Mouse (Mus musculus) CH12.LX (cell line): ENCODE data around the gene Serpinf2. TPM values are rescaled to one million over a fixed set of nuclear protein-coding genes. Genes with fewer than 3 reads are reported as not detected.

Experiments
- DNase-seq: peaks from one replicate; pipeline ENCODE4 v3.0.0-alpha.2; 2013; ENCODE audit errors: extremely low read depth
- H3K27ac ChIP-seq: 2 replicates; pipeline ENCODE4 v1.5.1; 2012; ENCODE audit warnings: low read depth, mild to moderate bottlenecking, control low read depth, moderate library complexity; ENCODE audit not compliant: insufficient read depth
- H3K27me3 ChIP-seq: replicated peaks from 2 replicates; pipeline ENCODE3; 2012; ENCODE audit warnings: inconsistent platforms
- H3K36me3 ChIP-seq, 2 experiments: replicated peaks in 1 of 2; 2 replicates each; pipeline versions ENCODE3 to v1.6.1; 2012; ENCODE audit warnings: inconsistent platforms in 1 of 2, low read length in 1 of 2, mild to moderate bottlenecking in 1 of 2, mixed read lengths in 1 of 2, moderate library complexity in 1 of 2; ENCODE audit not compliant: control insufficient read depth in 1 of 2, insufficient read depth in 1 of 2
- H3K4me1 ChIP-seq, 2 experiments: 2 replicates each; pipeline ENCODE4 v1.6.1; 2012; ENCODE audit warnings: inconsistent platforms in 1 of 2, moderate library complexity in 1 of 2; ENCODE audit not compliant: insufficient read depth in 2 of 2, control insufficient read depth in 1 of 2
- H3K4me2 ChIP-seq: 2 replicates; pipeline ENCODE4 v1.6.1; 2012; ENCODE audit warnings: low read depth, mild to moderate bottlenecking, control low read depth; ENCODE audit not compliant: poor library complexity, insufficient read depth, severe bottlenecking
- H3K4me3 ChIP-seq, 3 experiments: fragments of 150-350 bp in 1 of 3; sonication (generic) in 1 of 3; replicated peaks in 1 of 3; 2 replicates each; pipeline versions ENCODE3 to v1.5.1; 2011 to 2012; ENCODE audit warnings: low read depth in 2 of 3, low read length in 2 of 3, mild to moderate bottlenecking in 2 of 3, moderate library complexity in 2 of 3, control low read depth in 1 of 3, improper control_type of control experiment in 1 of 3, inconsistent platforms in 1 of 3, mixed read lengths in 1 of 3; ENCODE audit not compliant: poor library complexity in 1 of 3
- H3K79me2 ChIP-seq: replicated peaks from 2 replicates; pipeline ENCODE4 v1.6.1; 2012; ENCODE audit warnings: mild to moderate bottlenecking, moderate library complexity; ENCODE audit not compliant: control insufficient read depth, poor library complexity, insufficient read depth, severe bottlenecking; ENCODE audit errors: extremely low read depth
- H3K9ac ChIP-seq: 2 replicates; pipeline ENCODE4 v1.6.1; 2012; ENCODE audit warnings: low read depth, mild to moderate bottlenecking, control low read depth, moderate library complexity; ENCODE audit not compliant: insufficient read depth
- H3K9me3 ChIP-seq: replicated peaks from 2 replicates; pipeline ENCODE3; 2012; ENCODE audit warnings: low read length, inconsistent platforms, mixed read lengths
- CTCF ChIP-seq, 2 experiments: IDR thresholded peaks in 1 of 2; conservative IDR thresholded peaks in 1 of 2; 2 replicates each; pipeline ENCODE4 v1.5.1; 2011 to 2012; ENCODE audit warnings: low read depth in 2 of 2, low read length in 2 of 2, improper control_type of control experiment in 1 of 2, inconsistent platforms in 1 of 2, mild to moderate bottlenecking in 1 of 2, moderate library complexity in 1 of 2
- ETS1 ChIP-seq: conservative IDR thresholded peaks from 2 replicates; pipeline ENCODE4 v1.6.1; 2012; ENCODE audit warnings: low read depth, mild to moderate bottlenecking, inconsistent platforms, low read length, improper control_type of control experiment, moderate library complexity
- GABPA ChIP-seq: IDR thresholded peaks from 2 replicates; pipeline ENCODE4 v1.6.1; 2012; ENCODE audit warnings: low read depth, low read length, improper control_type of control experiment, inconsistent platforms; ENCODE audit not compliant: insufficient replicate concordance
- JUN ChIP-seq: IDR thresholded peaks from 2 replicates; pipeline ENCODE4 v1.6.1; 2011; ENCODE audit warnings: low read depth, mild to moderate bottlenecking, low read length, improper control_type of control experiment, moderate library complexity; ENCODE audit not compliant: insufficient read depth
- MEF2A ChIP-seq: IDR thresholded peaks from 2 replicates; pipeline ENCODE4 v1.6.1; 2014; ENCODE audit warnings: low read depth, mild to moderate bottlenecking, inconsistent platforms, low read length, improper control_type of control experiment, borderline replicate concordance
- MYC ChIP-seq: IDR thresholded peaks from 2 replicates; pipeline ENCODE4 v1.6.1; 2011; ENCODE audit warnings: low read depth, mild to moderate bottlenecking, improper control_type of control experiment, low read length
- NELFE ChIP-seq: IDR thresholded peaks from 2 replicates; pipeline ENCODE4 v1.6.1; 2011; ENCODE audit warnings: low read depth, low read length, improper control_type of control experiment
- PAX5 ChIP-seq: IDR thresholded peaks from 2 replicates; pipeline ENCODE4 v1.6.1; 2012; ENCODE audit warnings: low read length, inconsistent platforms, mixed read lengths
- POLR2A ChIP-seq: IDR thresholded peaks from 2 replicates; pipeline ENCODE4 v1.6.1; 2011; ENCODE audit warnings: low read depth, mild to moderate bottlenecking, improper control_type of control experiment, low read length
- POLR2AphosphoS2 ChIP-seq: IDR thresholded peaks from 2 replicates; pipeline ENCODE4 v1.6.1; 2011; ENCODE audit warnings: low read depth, low read length, improper control_type of control experiment
- SMC3 ChIP-seq: IDR thresholded peaks from 2 replicates; pipeline ENCODE4 v1.6.1; 2011; ENCODE audit warnings: low read depth, low read length, improper control_type of control experiment
- TCF12 ChIP-seq: IDR thresholded peaks from 2 replicates; pipeline ENCODE4 v1.6.1; 2014; ENCODE audit warnings: low read depth, mild to moderate bottlenecking, inconsistent platforms, low read length, improper control_type of control experiment
- ZKSCAN1 ChIP-seq: IDR thresholded peaks from 2 replicates; pipeline ENCODE4 v1.6.1; 2012; ENCODE audit warnings: low read depth, inconsistent platforms, low read length, improper control_type of control experiment, borderline replicate concordance
- dilution Hi-C: fragments of 300-500 bp; cut with MboI; formaldehyde crosslinking; loops from 2 replicates; pipeline ENCODE4 v1.14.3; 2020; ENCODE audit warnings: low sequenced_read_pairs; ENCODE audit not compliant: extremely low pct_unique_long_range_greater_than_20kb, extremely low pct_ligation_motif_present
- in situ Hi-C: fragments of 300-500 bp; cut with MboI; formaldehyde crosslinking; loops from 3 replicates; pipeline ENCODE4 v1.14.3; 2019; ENCODE audit warnings: low sequenced_read_pairs, low pct_ligation_motif_present, low pct_unique_long_range_greater_than_20kb, mixed read lengths
- polyA plus RNA-seq: library from polyadenylated mRNA; unstranded; fragments of >175 nt; gene quantifications from 2 replicates; pipeline ENCODE4 v1.2.1, GENCODE M21; 2012; ENCODE audit warnings: low read depth; ENCODE audit not compliant: insufficient read length
- total RNA-seq, 2 experiments: library from RNA; depleted of rRNA; stranded (reverse); fragments of 300-350 nt in 1 of 2; fragments of >200 nt in 1 of 2; gene quantifications; 2 replicates each; pipeline ENCODE4 v1.2.3; 2012 to 2014

The Serpinf2 gene
- total and polyA plus RNA-seq, 3 experiments, result 0.08 to 0.26 TPM; not detected in 1

- Histone ChIP-seq H3K9me3 (peaks cover 2% of the 10 kb centered on the region), H3K36me3 (peaks cover 30 to 44% of the 10 kb centered on the region in 2 experiments), H3K27me3 (no peaks in the 10 kb centered on the region), H3K4me2 (no peak overlapping the region), H3K4me3 (no peak overlapping the region), H3K4me1 (peaks cover 8 to 17% of the 10 kb centered on the region in 2 experiments; a peak in 3 of 4 replicates), H3K9ac (no peak overlapping the region), H3K27ac (no peak overlapping the region), H3K79me2 (no peaks in the 10 kb centered on the region)
- dilution Hi-C loops, result no loop called here
- no peak for TF ChIP-seq GABPA
- no peak for TF ChIP-seq POLR2A
- TF ChIP-seq PAX5, result no peak
- in situ Hi-C loops, result no loop called here
- DNase-seq, result no peak
Observed at GRCm38 (mm10) chr11:75439951-75440350, 560 bp upstream of the Serpinf2 start.

- Histone ChIP-seq H3K27ac (no peak overlapping the region), H3K36me3 (peaks cover 18 to 32% of the 10 kb centered on the region in 2 experiments), H3K4me1 (peaks cover 8 to 17% of the 10 kb centered on the region in 2 experiments; a peak in 3 of 4 replicates), H3K4me2 (no peak overlapping the region), H3K4me3 (no peak overlapping the region), H3K9ac (no peak overlapping the region), H3K27me3 (no peaks in the 10 kb centered on the region), H3K79me2 (no peaks in the 10 kb centered on the region), H3K9me3 (peaks cover 9% of the 10 kb centered on the region)
- DNase-seq, result no peak
- in situ Hi-C loops (no loop called here), dilution Hi-C loops (no loop called here)
- no peak for TF ChIP-seq JUN
- no peak for TF ChIP-seq MEF2A
- no peak for TF ChIP-seq POLR2AphosphoS2
Observed at GRCm38 (mm10) chr11:75438804-75439203, 587 bp downstream of the Serpinf2 start.

GRCm38 (mm10) chr11:75438194-75438593 lies 1.2 kb downstream of the Serpinf2 start:
- no peak overlapping the region for H3K27ac ChIP-seq

More at GRCm38 (mm10) chr11:75438194-75438593, 1.2 kb downstream of the Serpinf2 start:
- Histone ChIP-seq H3K4me2 (no peak overlapping the region), H3K79me2 (no peaks in the 10 kb centered on the region), H3K4me1 (peaks cover 8 to 17% of the 10 kb centered on the region in 2 experiments; a peak in 3 of 4 replicates), H3K27me3 (no peaks in the 10 kb centered on the region), H3K9me3 (peaks cover 9% of the 10 kb centered on the region), H3K9ac (no peak overlapping the region), H3K4me3 (no peak overlapping the region), H3K36me3 (peaks cover 14 to 26% of the 10 kb centered on the region in 2 experiments)
- in situ Hi-C loops, result no loop called here
- TF ChIP-seq SMC3 (no peak), MYC (no peak), ETS1 (no peak), CTCF (conservative IDR thresholded peaks at IDR 0.05 in 1 of 2, IDR thresholded peaks at IDR 0.05 in 1 of 2; ENCODE audit: low read depth in 2 of 2, low read length in 2 of 2) (no peak), ZKSCAN1 (no peak), TCF12 (no peak), NELFE (no peak)
- no peak for DNase-seq
- dilution Hi-C loops, result no loop called here
